Mouse (Mus musculus): ENCODE data around the gene Dcun1d4. TPM values are rescaled to one million over a fixed set of nuclear protein-coding genes. Genes with fewer than 3 reads are reported as not detected.

Dcun1d4 gene
- polyA plus RNA-seq, 1 experiment from 2014 or later, result 62.2 TPM

DNA sequence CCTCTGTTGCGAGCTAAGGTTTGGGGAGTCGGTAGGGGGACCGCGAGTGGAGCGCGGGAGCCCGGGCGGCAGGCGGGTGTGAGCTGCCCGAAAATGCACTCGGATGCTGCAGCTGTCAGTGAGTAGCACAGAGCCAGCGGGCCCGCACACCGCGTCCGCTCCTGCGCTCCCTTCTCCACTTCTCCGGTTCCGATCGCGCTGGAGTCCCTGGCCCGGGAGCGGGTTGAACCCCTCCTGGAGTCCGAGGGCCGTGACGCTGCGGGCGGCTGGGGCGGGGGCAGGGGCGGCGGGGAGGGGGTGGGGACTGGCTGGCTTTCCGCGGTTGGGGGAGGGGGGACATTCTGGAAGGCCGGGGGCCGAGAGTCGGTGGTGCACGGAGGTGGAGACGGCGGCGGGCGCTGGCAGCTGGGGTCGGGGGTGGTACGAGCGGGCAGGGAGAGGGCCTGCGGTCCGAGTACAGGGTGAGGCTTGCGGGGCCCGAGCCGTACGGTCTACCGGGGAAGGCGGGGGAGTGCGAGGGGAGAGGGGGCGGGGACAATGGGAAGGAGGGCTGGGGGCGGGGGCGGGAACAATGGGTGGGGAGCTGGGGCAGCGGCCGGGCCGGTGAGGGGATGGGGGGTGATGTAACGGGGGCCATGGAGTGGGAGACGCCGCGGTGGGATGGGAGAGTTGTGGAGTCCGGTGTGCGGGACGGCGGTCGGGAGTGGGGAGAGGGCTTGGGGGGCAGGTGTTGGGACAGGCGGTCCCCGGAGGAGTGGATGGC lies 10.5 kb downstream of the Dcun1d4 start:
- H3K4me1 ChIP-seq (ENCODE audit: control insufficient read depth, insufficient read depth, low read length), result peaks cover 11% of the 10 kb centered on the region
- H3K9ac ChIP-seq (replicated peaks; ENCODE audit: low read length), result peak overlapping the region; percentile 73
- no peaks in the 10 kb centered on the region for H3K27me3 ChIP-seq (ENCODE audit: control insufficient read depth, insufficient read depth, low read length)

GRCm38 (mm10) chr5:73491837-73492720 lies 11.3 kb downstream of the Dcun1d4 start:
- no peaks in the 10 kb centered on the region for H3K36me3 ChIP-seq (ENCODE audit: control insufficient read depth, insufficient read depth, low read length)
- H3K27me3 ChIP-seq (ENCODE audit: control insufficient read depth, insufficient read depth, low read length), result no peaks in the 10 kb centered on the region
- H3K4me3 ChIP-seq (replicated peaks; ENCODE audit: low read depth, low read length), result peak overlapping the region; percentile 78
- DNase-seq (peak; percentile 96), ATAC-seq (ENCODE audit: low FRiP score, low TSS enrichment) (peak; percentile 73)
- peak overlapping the region; percentile 73 for H3K9ac ChIP-seq (replicated peaks; ENCODE audit: low read length)
- H3K4me2 ChIP-seq (ENCODE audit: low read length), result peak overlapping the region; percentile 84
- WGBS, result under 1% methylated on average over 58 of the region's 59 CpGs
- peak overlapping the region; percentile 94 for H3K27ac ChIP-seq (replicated peaks; ENCODE audit: low read depth, low read length)
- H3K9me3 ChIP-seq (ENCODE audit: control insufficient read depth, low read length), result no peaks in the 10 kb centered on the region
- peaks cover 11% of the 10 kb centered on the region for H3K4me1 ChIP-seq (ENCODE audit: control insufficient read depth, insufficient read depth, low read length)

More for the DNA sequence above, 10.5 kb downstream of the Dcun1d4 start:
- DNase-seq (peak; percentile 71), ATAC-seq (ENCODE audit: low FRiP score, low TSS enrichment) (peak; percentile 66)
- Histone ChIP-seq H3K4me2 (ENCODE audit: low read length) (peak overlapping the region; percentile 84), H3K36me3 (ENCODE audit: control insufficient read depth, insufficient read depth, low read length) (no peaks in the 10 kb centered on the region), H3K4me3 (replicated peaks; ENCODE audit: low read depth, low read length) (peak overlapping the region; percentile 78), H3K9me3 (ENCODE audit: control insufficient read depth, low read length) (no peaks in the 10 kb centered on the region), H3K27ac (replicated peaks; ENCODE audit: low read depth, low read length) (peak overlapping the region; percentile 94)
- under 1% methylated on average over 62 of the region's 70 CpGs for WGBS

GRCm38 (mm10) chr5:73497401-73497800 lies 16.6 kb downstream of the Dcun1d4 start:
- no peaks in the 10 kb centered on the region for H3K36me3 ChIP-seq (ENCODE audit: control insufficient read depth, insufficient read depth, low read length)
- DNase-seq (no peak), ATAC-seq (ENCODE audit: low FRiP score, low TSS enrichment) (no peak)
- no peak overlapping the region for H3K27ac ChIP-seq (replicated peaks; ENCODE audit: low read depth, low read length)
- H3K4me2 ChIP-seq (ENCODE audit: low read length), result no peak overlapping the region
- no peak overlapping the region for H3K4me3 ChIP-seq (replicated peaks; ENCODE audit: low read depth, low read length)
- H3K9ac ChIP-seq (replicated peaks; ENCODE audit: low read length), result no peak overlapping the region
- H3K27me3 ChIP-seq (ENCODE audit: control insufficient read depth, insufficient read depth, low read length), result no peaks in the 10 kb centered on the region
- H3K9me3 ChIP-seq (ENCODE audit: control insufficient read depth, low read length), result no peaks in the 10 kb centered on the region
- WGBS, result 85% methylated on average over 3 of the region's 3 CpGs
- H3K4me1 ChIP-seq (ENCODE audit: control insufficient read depth, insufficient read depth, low read length), result peaks cover 6% of the 10 kb centered on the region

GRCm38 (mm10) chr5:73498559-73498958 lies 17.8 kb downstream of the Dcun1d4 start:
- H3K9ac ChIP-seq (replicated peaks; ENCODE audit: low read length), result no peak overlapping the region
- DNase-seq (no peak), ATAC-seq (ENCODE audit: low FRiP score, low TSS enrichment) (no peak)
- no peaks in the 10 kb centered on the region for H3K4me1 ChIP-seq (ENCODE audit: control insufficient read depth, insufficient read depth, low read length)
- H3K27me3 ChIP-seq (ENCODE audit: control insufficient read depth, insufficient read depth, low read length), result no peaks in the 10 kb centered on the region
- no peaks in the 10 kb centered on the region for H3K36me3 ChIP-seq (ENCODE audit: control insufficient read depth, insufficient read depth, low read length)
- WGBS, result 93% methylated on average over 8 of the region's 8 CpGs
- H3K4me2 ChIP-seq (ENCODE audit: low read length), result no peak overlapping the region
- no peak overlapping the region for H3K4me3 ChIP-seq (replicated peaks; ENCODE audit: low read depth, low read length)
- H3K27ac ChIP-seq (replicated peaks; ENCODE audit: low read depth, low read length), result no peak overlapping the region
- H3K9me3 ChIP-seq (ENCODE audit: control insufficient read depth, low read length), result no peaks in the 10 kb centered on the region

GRCm38 (mm10) chr5:73500867-73501440 lies 20.2 kb downstream of the Dcun1d4 start:
- Histone ChIP-seq H3K27me3 (ENCODE audit: control insufficient read depth, insufficient read depth, low read length) (no peaks in the 10 kb centered on the region), H3K36me3 (ENCODE audit: control insufficient read depth, insufficient read depth, low read length) (no peaks in the 10 kb centered on the region), H3K9me3 (ENCODE audit: control insufficient read depth, low read length) (no peaks in the 10 kb centered on the region), H3K4me3 (replicated peaks; ENCODE audit: low read depth, low read length) (no peak overlapping the region), H3K4me2 (ENCODE audit: low read length) (no peak overlapping the region), H3K9ac (replicated peaks; ENCODE audit: low read length) (no peak overlapping the region), H3K27ac (replicated peaks; ENCODE audit: low read depth, low read length) (no peak overlapping the region), H3K4me1 (ENCODE audit: control insufficient read depth, insufficient read depth, low read length) (no peaks in the 10 kb centered on the region)
- DNase-seq (no peak), ATAC-seq (ENCODE audit: low FRiP score, low TSS enrichment) (no peak)
- 84% methylated on average over 7 of the region's 7 CpGs for WGBS

DNA sequence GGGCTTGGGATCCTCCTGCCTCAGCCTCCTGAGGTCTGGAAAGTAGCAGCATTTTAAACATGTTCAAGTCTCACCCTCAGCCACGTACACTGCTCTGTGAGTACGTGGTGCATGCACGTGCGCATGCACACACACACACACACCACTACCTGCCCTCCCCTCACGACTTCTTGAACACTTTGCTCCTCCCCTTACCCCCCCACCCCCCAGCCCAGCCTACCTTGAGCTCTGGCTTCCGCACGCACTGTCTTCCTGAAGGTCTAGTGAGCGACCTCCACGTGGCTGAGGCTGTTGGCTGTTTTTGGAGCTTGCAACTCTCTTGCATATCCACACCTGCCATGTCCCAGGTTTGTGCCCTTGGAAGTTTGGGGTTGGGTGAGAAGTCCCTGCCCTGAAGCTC lies 21.6 kb downstream of the Dcun1d4 start:
- no peak overlapping the region for H3K4me2 ChIP-seq (ENCODE audit: low read length)
- H3K27me3 ChIP-seq (ENCODE audit: control insufficient read depth, insufficient read depth, low read length), result no peaks in the 10 kb centered on the region
- no peak overlapping the region for H3K27ac ChIP-seq (replicated peaks; ENCODE audit: low read depth, low read length)
- H3K9ac ChIP-seq (replicated peaks; ENCODE audit: low read length), result no peak overlapping the region
- H3K9me3 ChIP-seq (ENCODE audit: control insufficient read depth, low read length), result no peaks in the 10 kb centered on the region
- no peaks in the 10 kb centered on the region for H3K36me3 ChIP-seq (ENCODE audit: control insufficient read depth, insufficient read depth, low read length)
- DNase-seq (no peak), ATAC-seq (ENCODE audit: low FRiP score, low TSS enrichment) (no peak)
- WGBS, result 91% methylated on average over 9 of the region's 9 CpGs
- H3K4me1 ChIP-seq (ENCODE audit: control insufficient read depth, insufficient read depth, low read length), result no peaks in the 10 kb centered on the region
- H3K4me3 ChIP-seq (replicated peaks; ENCODE audit: low read depth, low read length), result no peak overlapping the region

DNA sequence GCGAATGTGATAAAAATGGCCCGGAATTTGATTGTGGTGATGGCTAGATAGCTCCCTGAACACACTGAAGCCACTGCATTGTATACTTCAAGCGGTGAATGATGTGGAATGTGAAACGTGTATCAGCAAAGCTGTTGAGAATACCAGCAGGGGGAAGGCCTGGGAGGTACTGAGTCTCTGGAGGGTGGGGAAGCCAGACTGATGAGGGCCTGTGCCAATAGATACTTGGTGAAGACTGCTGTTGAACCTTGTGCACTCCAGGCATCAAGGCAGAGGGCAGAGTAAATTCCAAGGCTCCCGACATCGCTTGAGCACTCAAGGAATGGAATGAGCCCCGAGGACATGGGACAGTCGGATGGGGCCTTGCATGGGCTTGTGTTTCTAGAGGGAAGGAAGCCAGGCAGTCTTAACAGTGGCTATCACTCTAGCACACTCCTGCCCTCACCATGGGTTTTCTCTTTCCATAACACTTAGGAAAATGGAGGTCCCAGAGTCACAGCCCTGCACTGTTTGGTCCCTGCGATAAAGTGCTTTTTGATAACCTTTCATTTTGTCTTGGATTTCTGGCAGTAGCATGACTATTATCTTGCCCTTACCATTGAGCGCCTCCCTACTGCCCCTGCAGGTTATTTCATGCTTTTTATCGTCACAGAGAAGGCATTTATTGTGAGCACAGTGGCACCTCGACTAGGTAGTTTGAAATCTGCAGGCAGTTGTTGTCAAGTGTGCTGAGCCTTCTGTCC lies 22.4 kb downstream of the Dcun1d4 start:
- Histone ChIP-seq H3K4me3 (replicated peaks; ENCODE audit: low read depth, low read length) (no peak overlapping the region), H3K27me3 (ENCODE audit: control insufficient read depth, insufficient read depth, low read length) (no peaks in the 10 kb centered on the region), H3K4me2 (ENCODE audit: low read length) (no peak overlapping the region), H3K27ac (replicated peaks; ENCODE audit: low read depth, low read length) (no peak overlapping the region), H3K9ac (replicated peaks; ENCODE audit: low read length) (no peak overlapping the region), H3K36me3 (ENCODE audit: control insufficient read depth, insufficient read depth, low read length) (no peaks in the 10 kb centered on the region), H3K4me1 (ENCODE audit: control insufficient read depth, insufficient read depth, low read length) (no peaks in the 10 kb centered on the region), H3K9me3 (ENCODE audit: control insufficient read depth, low read length) (no peaks in the 10 kb centered on the region)
- 82% methylated on average over 12 of the region's 12 CpGs for WGBS
- DNase-seq, result peak; percentile 3
- ATAC-seq (ENCODE audit: low FRiP score, low TSS enrichment), result no peak

DNA sequence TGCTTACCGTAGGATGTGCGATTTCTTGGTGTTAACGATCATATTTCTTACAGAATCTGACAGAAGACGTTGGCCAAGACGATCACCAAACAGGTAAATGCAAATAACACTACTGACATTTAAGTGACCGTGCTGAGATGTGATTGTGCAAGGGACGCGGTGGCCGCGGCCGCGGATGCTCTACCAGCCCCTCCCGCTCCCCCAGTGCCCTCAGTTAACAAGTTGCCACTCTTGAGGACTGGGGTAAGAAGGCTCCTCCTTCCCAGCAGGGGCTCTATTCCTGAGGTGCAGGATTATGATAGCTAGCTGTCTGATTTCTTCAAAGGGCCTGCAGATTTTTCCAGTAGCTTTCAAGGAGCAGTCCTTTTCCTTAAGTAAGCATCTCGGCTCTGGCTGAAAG lies 30.3 kb downstream of the Dcun1d4 start:
- no peaks in the 10 kb centered on the region for H3K9me3 ChIP-seq (ENCODE audit: control insufficient read depth, low read length)
- ATAC-seq (ENCODE audit: low FRiP score, low TSS enrichment) (no peak), DNase-seq (no peak)
- no peaks in the 10 kb centered on the region for H3K27me3 ChIP-seq (ENCODE audit: control insufficient read depth, insufficient read depth, low read length)
- H3K27ac ChIP-seq (replicated peaks; ENCODE audit: low read depth, low read length), result no peak overlapping the region
- WGBS, result 84% methylated on average over 14 of the region's 14 CpGs
- no peak overlapping the region for H3K4me2 ChIP-seq (ENCODE audit: low read length)
- H3K4me1 ChIP-seq (ENCODE audit: control insufficient read depth, insufficient read depth, low read length), result no peaks in the 10 kb centered on the region
- no peak overlapping the region for H3K9ac ChIP-seq (replicated peaks; ENCODE audit: low read length)
- peaks cover 35% of the 10 kb centered on the region for H3K36me3 ChIP-seq (ENCODE audit: control insufficient read depth, insufficient read depth, low read length)
- no peak overlapping the region for H3K4me3 ChIP-seq (replicated peaks; ENCODE audit: low read depth, low read length)

Data from midbrain, embryonic 14.5 days (tissue).